Mouse (Mus musculus) MN1 (cell line): ENCODE data around the gene Nhsl1.

Experiments
- DNase-seq: peaks from one replicate; pipeline ENCODE4 v3.0.0-alpha.2; 2016; ENCODE audit warnings: low spot score

Gene Nhsl1

GRCm38 (mm10) chr10:18318916-18319481, at the start of gene Nhsl1:
Gene Nhsl1 (plus strand): TSS chr10:18318985.
- DNase-seq = peak; percentile 85

GRCm38 (mm10) chr10:18276090-18276734, 42.6 kb upstream of the Nhsl1 start:
- DNase-seq = no peak

- no peak for DNase-seq
Observed at GRCm38 (mm10) chr10:18283991-18284390, 34.8 kb upstream of the Nhsl1 start.

- DNase-seq = no peak
Observed at GRCm38 (mm10) chr10:18289512-18289911, 29.3 kb upstream of the Nhsl1 start.

- no peak for DNase-seq
Observed at GRCm38 (mm10) chr10:18305106-18305505, 13.7 kb upstream of the Nhsl1 start.

GRCm38 (mm10) chr10:18315071-18315470, 3.7 kb upstream of the Nhsl1 start:
- no peak for DNase-seq

GRCm38 (mm10) chr10:18317521-18317920, 1.3 kb upstream of the Nhsl1 start:
- no peak for DNase-seq

- peak; percentile 79 for DNase-seq
Observed at GRCm38 (mm10) chr10:18317961-18318915, 547 bp upstream of the Nhsl1 start.

- DNase-seq = no peak
Observed at GRCm38 (mm10) chr10:18319691-18320090, 906 bp downstream of the Nhsl1 start.

GRCm38 (mm10) chr10:18321861-18322260, 3.1 kb downstream of the Nhsl1 start:
- no peak for DNase-seq

- DNase-seq = no peak
Observed at GRCm38 (mm10) chr10:18323701-18324100, 4.9 kb downstream of the Nhsl1 start.

- no peak for DNase-seq
Observed at GRCm38 (mm10) chr10:18328331-18328908, 9.6 kb downstream of the Nhsl1 start.

GRCm38 (mm10) chr10:18329096-18330038, 10.6 kb downstream of the Nhsl1 start:
- peak; percentile 59 for DNase-seq

GRCm38 (mm10) chr10:18330445-18330844, 11.7 kb downstream of the Nhsl1 start:
- no peak for DNase-seq

- no peak for DNase-seq
Observed at GRCm38 (mm10) chr10:18333575-18333974, 14.8 kb downstream of the Nhsl1 start.

- DNase-seq = no peak
Observed at GRCm38 (mm10) chr10:18334176-18334575, 15.4 kb downstream of the Nhsl1 start.

GRCm38 (mm10) chr10:18334734-18335133, 15.9 kb downstream of the Nhsl1 start:
- DNase-seq = no peak

GRCm38 (mm10) chr10:18337725-18338124, 18.9 kb downstream of the Nhsl1 start:
- no peak for DNase-seq

- DNase-seq = no peak
Observed at GRCm38 (mm10) chr10:18339386-18339785, 20.6 kb downstream of the Nhsl1 start.

- no peak for DNase-seq
Observed at GRCm38 (mm10) chr10:18340930-18341329, 22.1 kb downstream of the Nhsl1 start.
